Mouse (Mus musculus): ENCODE results near the gene Pax3.

DNA sequence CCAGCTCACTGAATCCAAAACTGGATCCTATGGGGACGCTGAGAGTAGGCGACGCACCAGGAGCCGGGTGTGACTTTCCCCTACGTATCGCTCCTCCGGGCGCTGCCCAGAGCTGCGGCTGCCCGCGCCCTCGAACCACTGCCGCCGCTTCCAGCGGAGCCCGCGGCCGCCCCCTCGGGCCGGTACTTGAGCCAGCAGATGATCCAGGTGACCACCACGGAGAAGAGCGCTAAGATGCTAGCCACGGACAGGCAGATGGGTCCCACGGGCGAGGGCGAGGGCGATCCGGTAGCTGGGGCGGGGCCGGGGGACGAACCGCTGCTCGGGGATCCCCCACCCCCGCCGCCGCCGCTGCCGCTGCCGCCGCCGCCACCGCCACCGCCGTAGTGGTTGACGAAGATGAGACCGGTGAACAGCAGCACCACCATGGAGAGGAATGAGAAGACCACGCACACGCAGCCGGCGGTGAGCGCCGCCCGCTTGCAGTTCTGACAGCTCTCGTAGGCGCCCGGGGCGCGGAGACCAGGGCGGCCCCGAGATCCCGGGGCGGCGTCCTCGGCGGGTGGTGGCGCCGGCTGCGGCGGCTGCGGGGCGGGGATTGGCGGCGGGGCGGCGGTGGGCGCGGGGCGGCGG is 19.7 kb upstream of the Pax3 start:
- TF ChIP-seq CTCF (IDR thresholded peaks at IDR 0.05; ENCODE audit: control insufficient read depth, insufficient read depth, low read length) (no peak), POLR2A (IDR thresholded peaks at IDR 0.05; ENCODE audit: borderline replicate concordance, control insufficient read depth, low read depth, low read length) (no peak)

Measured in bone marrow, adult 2 months (tissue).